Mouse (Mus musculus): ENCODE results near the gene Zfp668. TPM values are rescaled to one million over a fixed set of nuclear protein-coding genes. Genes with fewer than 3 reads are reported as not detected.

The Zfp668 gene
- total and polyA plus RNA-seq, 3 experiments, result 2.2 to 4.1 (median 3.4) TPM

- no peaks in the 10 kb centered on the region; the same call in 1 of the 2 replicates for H3K36me3 ChIP-seq (ENCODE audit: control insufficient read depth, insufficient read depth, low read length)
- no peak overlapping the region for H3K9ac ChIP-seq (ENCODE audit: low read depth, low read length)
- 75% methylated on average over 12 of the region's 12 CpGs for WGBS
- H3K4me3 ChIP-seq, result no peak overlapping the region
- intact Hi-C loops (cut with DNase I), result no loop called here
- H3K27ac ChIP-seq, result no peak overlapping the region
- no peaks in the 10 kb centered on the region for H3K27me3 ChIP-seq (ENCODE audit: control insufficient read depth, insufficient read depth, low read length)
- peaks cover 5% of the 10 kb centered on the region for H3K4me1 ChIP-seq (ENCODE audit: control insufficient read depth, insufficient read depth, low read length)
- DNase-seq, result no peak
- peaks cover 5% of the 10 kb centered on the region for H3K79me2 ChIP-seq (replicated peaks; ENCODE audit: control insufficient read depth, insufficient read depth, low read length)
- TF ChIP-seq POLR2A (IDR thresholded peaks at IDR 0.05; ENCODE audit: insufficient read depth, low read depth, low read length), result no peak
- no peak for TF ChIP-seq EP300 (IDR thresholded peaks at IDR 0.05; ENCODE audit: insufficient read depth, low read depth, low read length)
- no peak for TF ChIP-seq CTCF (IDR thresholded peaks at IDR 0.05)
These were observed 3.8 kb upstream of the Zfp668 start for GRCm38 (mm10) chr7:127880431-127880830.

- intact Hi-C loops (cut with DNase I), result loop anchor here (5.0 kb wide), 3 partner anchors 102 to 402 kb away; partner anchors contain the start of genes Fbrs, Setd1a and Zfp629
- Histone ChIP-seq H3K27me3 (ENCODE audit: control insufficient read depth, insufficient read depth, low read length) (no peaks in the 10 kb centered on the region), H3K79me2 (replicated peaks; ENCODE audit: control insufficient read depth, insufficient read depth, low read length) (peaks cover 5% of the 10 kb centered on the region), H3K4me3 (no peak overlapping the region), H3K4me1 (ENCODE audit: control insufficient read depth, insufficient read depth, low read length) (peaks cover 6% of the 10 kb centered on the region), H3K9ac (ENCODE audit: low read depth, low read length) (no peak overlapping the region), H3K27ac (no peak overlapping the region), H3K36me3 (ENCODE audit: control insufficient read depth, insufficient read depth, low read length) (no peaks in the 10 kb centered on the region; the same call in 1 of the 2 replicates)
- TF ChIP-seq POLR2A (IDR thresholded peaks at IDR 0.05; ENCODE audit: insufficient read depth, low read depth, low read length) (no peak), CTCF (IDR thresholded peaks at IDR 0.05) (no peak), EP300 (IDR thresholded peaks at IDR 0.05; ENCODE audit: insufficient read depth, low read depth, low read length) (no peak)
- 92% methylated on average over 9 of the region's 9 CpGs for WGBS
- no peak for DNase-seq
These were observed 2.7 kb upstream of the Zfp668 start for GRCm38 (mm10) chr7:127879301-127879700.

GRCm38 (mm10) chr7:127876041-127876466, 574 bp downstream of the Zfp668 start, which contains the start of gene Zfp646:
Gene Zfp646 (plus strand): TSS chr7:127876221.
- no peaks in the 10 kb centered on the region; the same call in 1 of the 2 replicates for H3K36me3 ChIP-seq (ENCODE audit: control insufficient read depth, insufficient read depth, low read length)
- peak within 1 kb of the TSS; percentile 92 for H3K9ac ChIP-seq (ENCODE audit: low read depth, low read length)
- intact Hi-C loops (cut with DNase I), result loop anchor here (1.0 to 5.0 kb wide), 5 partner anchors 37 to 399 kb away; partner anchors contain the start of genes Fbrs, Hsd3b7, Kat8 and Setd1a
- H3K27me3 ChIP-seq (ENCODE audit: control insufficient read depth, insufficient read depth, low read length), result no peaks in the 10 kb centered on the region
- peak; percentile 84 to 87 for DNase-seq
- peak within 1 kb of the TSS; percentile 98 for H3K4me3 ChIP-seq
- TF ChIP-seq CTCF (IDR thresholded peaks at IDR 0.05) (no peak), POLR2A (IDR thresholded peaks at IDR 0.05; ENCODE audit: insufficient read depth, low read depth, low read length) (peak; percentile 60)
- under 1% methylated on average over 41 of the region's 41 CpGs for WGBS
- H3K27ac ChIP-seq, result peak within 1 kb of the TSS; percentile 94
- H3K79me2 ChIP-seq (replicated peaks; ENCODE audit: control insufficient read depth, insufficient read depth, low read length), result peaks cover 2% of the 10 kb centered on the region; the same call in 1 of the 2 replicates
- H3K4me1 ChIP-seq (ENCODE audit: control insufficient read depth, insufficient read depth, low read length), result peaks cover 3% of the 10 kb centered on the region

DNA sequence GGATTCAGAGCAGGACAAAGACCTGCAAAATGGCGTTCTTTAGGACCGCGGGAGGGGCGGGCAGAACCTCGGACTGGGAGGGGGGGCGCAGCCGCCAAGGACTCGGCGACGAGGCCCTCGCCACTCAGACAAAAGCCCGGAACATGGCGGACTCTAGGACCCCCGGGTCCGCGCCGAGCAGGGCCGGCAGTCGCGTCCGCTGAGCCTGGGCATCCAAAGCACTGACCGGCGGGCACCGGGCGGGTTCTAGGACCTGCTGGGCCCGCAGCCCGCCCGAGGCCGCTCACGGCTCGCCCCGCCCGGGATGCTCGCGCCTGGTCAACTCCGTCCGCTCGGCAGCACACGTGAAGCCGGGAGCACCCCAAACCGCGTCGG, 1.0 kb downstream of the Zfp668 start:
- H3K4me1 ChIP-seq (ENCODE audit: control insufficient read depth, insufficient read depth, low read length), result peaks cover 3% of the 10 kb centered on the region
- H3K27ac ChIP-seq, result peak overlapping the region; percentile 94
- intact Hi-C loops (cut with DNase I), result loop anchor here (1.0 to 5.0 kb wide), 6 partner anchors 33 to 398 kb away; partner anchors contain the start of genes Fbrs, Hsd3b7, Kat8 and Setd1a
- peak overlapping the region; percentile 98 for H3K4me3 ChIP-seq
- H3K27me3 ChIP-seq (ENCODE audit: control insufficient read depth, insufficient read depth, low read length), result no peaks in the 10 kb centered on the region
- under 1% methylated on average over 43 of the region's 43 CpGs for WGBS
- DNase-seq, result peak; percentile 95 to 96
- no peaks in the 10 kb centered on the region; the same call in 1 of the 2 replicates for H3K36me3 ChIP-seq (ENCODE audit: control insufficient read depth, insufficient read depth, low read length)
- H3K79me2 ChIP-seq (replicated peaks; ENCODE audit: control insufficient read depth, insufficient read depth, low read length), result peaks cover 2% of the 10 kb centered on the region; the same call in 1 of the 2 replicates
- TF ChIP-seq POLR2A (IDR thresholded peaks at IDR 0.05; ENCODE audit: insufficient read depth, low read depth, low read length) (peak; percentile 39; the same call in 1 of the 2 replicates), CTCF (IDR thresholded peaks at IDR 0.05) (no peak), EP300 (IDR thresholded peaks at IDR 0.05; ENCODE audit: insufficient read depth, low read depth, low read length) (0 out of 2 replicates have a peak, but pooled peaks have one; percentile 13)
- H3K9ac ChIP-seq (ENCODE audit: low read depth, low read length), result peak overlapping the region; percentile 92

DNA sequence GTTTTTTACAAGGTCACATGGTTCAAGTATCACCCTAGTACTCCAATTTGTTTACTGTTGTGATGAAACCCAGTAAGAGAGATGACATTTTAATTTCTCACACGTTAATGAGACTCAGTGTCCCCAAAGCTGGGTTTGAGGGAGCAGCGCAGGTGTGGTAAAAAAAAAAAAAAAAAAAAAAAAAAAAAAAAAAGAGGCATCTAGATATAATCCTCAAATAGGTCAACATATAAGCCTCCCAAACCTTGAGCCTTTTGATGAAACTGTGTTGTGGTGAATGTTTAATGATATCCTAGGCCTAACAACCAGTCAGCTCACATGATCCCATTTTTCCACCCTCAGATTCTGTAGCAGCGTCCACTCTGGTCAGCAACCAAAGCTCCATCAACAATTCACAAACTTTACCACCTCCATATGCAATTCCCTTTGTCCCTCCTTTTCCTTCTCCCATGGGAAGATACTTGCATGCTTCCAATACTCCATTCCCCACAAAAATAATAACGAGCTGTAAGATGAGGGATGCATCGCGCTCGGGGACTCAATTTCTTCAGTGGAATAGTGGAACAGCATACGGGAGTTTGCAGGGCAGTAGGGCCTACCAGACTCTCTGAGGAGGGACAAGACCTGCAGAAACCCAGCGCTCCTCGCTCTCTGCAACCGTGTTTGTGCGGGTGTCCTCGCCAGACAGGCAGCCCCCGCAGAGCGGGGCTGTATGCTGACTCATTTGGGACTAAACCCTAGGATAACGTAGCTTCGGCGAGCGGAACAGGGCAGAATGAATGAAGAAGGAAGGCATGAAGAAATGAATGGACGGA, 1.6 kb downstream of the Zfp668 start:
- Histone ChIP-seq H3K79me2 (replicated peaks; ENCODE audit: control insufficient read depth, insufficient read depth, low read length) (peaks cover 2% of the 10 kb centered on the region; the same call in 1 of the 2 replicates), H3K4me3 (peak overlapping the region; percentile 98), H3K27me3 (ENCODE audit: control insufficient read depth, insufficient read depth, low read length) (no peaks in the 10 kb centered on the region), H3K27ac (peak overlapping the region; percentile 94; the same call in 1 of the 2 replicates), H3K9ac (ENCODE audit: low read depth, low read length) (peak overlapping the region; percentile 56), H3K36me3 (ENCODE audit: control insufficient read depth, insufficient read depth, low read length) (no peaks in the 10 kb centered on the region; the same call in 1 of the 2 replicates), H3K4me1 (ENCODE audit: control insufficient read depth, insufficient read depth, low read length) (peaks cover 3% of the 10 kb centered on the region)
- TF ChIP-seq EP300 (IDR thresholded peaks at IDR 0.05; ENCODE audit: insufficient read depth, low read depth, low read length) (no peak), CTCF (IDR thresholded peaks at IDR 0.05) (no peak), POLR2A (IDR thresholded peaks at IDR 0.05; ENCODE audit: insufficient read depth, low read depth, low read length) (no peak)
- no peak for DNase-seq
- intact Hi-C loops (cut with DNase I), result loop anchor here (1.0 to 5.0 kb wide), 4 partner anchors 33 to 398 kb away; partner anchors contain the start of genes Fbrs, Setd1a and Zfp629
- 6% methylated on average over 20 of the region's 20 CpGs for WGBS

Data from heart, adult 2 months (tissue).